Mouse (Mus musculus): ENCODE measurements at regions not wholly inside any gene's neighbourhood (a gene's known extent, or its start where the extent isn't known, plus 50 kb on each side); places are given as distances from the start of the nearest gene placed in this dataset.

- 71% methylated on average over 4 of the region's 4 CpGs for WGBS
- Histone ChIP-seq H3K4me1 (ENCODE audit: control insufficient read depth, insufficient read depth, low read depth, low read length) (no peaks in the 10 kb centered on the region), H3K9me3 (ENCODE audit: control insufficient read depth, low read length) (no peaks in the 10 kb centered on the region), H3K4me3 (ENCODE audit: low read length) (no peak overlapping the region), H3K4me2 (ENCODE audit: low read length) (no peak overlapping the region), H3K36me3 (ENCODE audit: control insufficient read depth, insufficient read depth, low read length) (no peaks in the 10 kb centered on the region), H3K9ac (ENCODE audit: low read depth, low read length) (no peak overlapping the region), H3K27ac (ENCODE audit: low read depth, low read length) (no peak overlapping the region), H3K27me3 (replicated peaks; ENCODE audit: control insufficient read depth, insufficient read depth, low read length) (no peaks in the 10 kb centered on the region)
- ATAC-seq, result peak; percentile 70
Measured at GRCm38 (mm10) chr5:41370356-41370755, 337.6 kb downstream of the Rab28 start.

GRCm38 (mm10) chr5:41369907-41370306 lies 338.1 kb downstream of the Rab28 start:
- H3K36me3 ChIP-seq (ENCODE audit: control insufficient read depth, insufficient read depth, low read length), result no peaks in the 10 kb centered on the region
- H3K4me3 ChIP-seq (ENCODE audit: low read length), result no peak overlapping the region
- H3K4me2 ChIP-seq (ENCODE audit: low read length), result no peak overlapping the region
- H3K4me1 ChIP-seq (ENCODE audit: control insufficient read depth, insufficient read depth, low read depth, low read length), result no peaks in the 10 kb centered on the region
- ATAC-seq, result no peak
- H3K27ac ChIP-seq (ENCODE audit: low read depth, low read length), result no peak overlapping the region
- no peaks in the 10 kb centered on the region for H3K27me3 ChIP-seq (replicated peaks; ENCODE audit: control insufficient read depth, insufficient read depth, low read length)
- H3K9ac ChIP-seq (ENCODE audit: low read depth, low read length), result no peak overlapping the region
- H3K9me3 ChIP-seq (ENCODE audit: control insufficient read depth, low read length), result no peaks in the 10 kb centered on the region
- WGBS, result 73% methylated on average over 3 of the region's 3 CpGs

GRCm38 (mm10) chr5:41365883-41366282 lies 342.1 kb downstream of the Rab28 start:
- 86% methylated on average over 4 of the region's 4 CpGs for WGBS
- no peaks in the 10 kb centered on the region for H3K9me3 ChIP-seq (ENCODE audit: control insufficient read depth, low read length)
- H3K27ac ChIP-seq (ENCODE audit: low read depth, low read length), result no peak overlapping the region
- ATAC-seq, result no peak
- no peaks in the 10 kb centered on the region for H3K36me3 ChIP-seq (ENCODE audit: control insufficient read depth, insufficient read depth, low read length)
- no peak overlapping the region for H3K4me2 ChIP-seq (ENCODE audit: low read length)
- H3K4me3 ChIP-seq (ENCODE audit: low read length), result no peak overlapping the region
- no peaks in the 10 kb centered on the region for H3K4me1 ChIP-seq (ENCODE audit: control insufficient read depth, insufficient read depth, low read depth, low read length)
- no peak overlapping the region for H3K9ac ChIP-seq (ENCODE audit: low read depth, low read length)
- no peaks in the 10 kb centered on the region for H3K27me3 ChIP-seq (replicated peaks; ENCODE audit: control insufficient read depth, insufficient read depth, low read length)

GRCm38 (mm10) chr5:41348410-41348821 lies 359.5 kb downstream of the Rab28 start:
- Histone ChIP-seq H3K27me3 (replicated peaks; ENCODE audit: control insufficient read depth, insufficient read depth, low read length) (no peaks in the 10 kb centered on the region), H3K4me1 (ENCODE audit: control insufficient read depth, insufficient read depth, low read depth, low read length) (no peaks in the 10 kb centered on the region), H3K4me2 (ENCODE audit: low read length) (no peak overlapping the region), H3K9ac (ENCODE audit: low read depth, low read length) (no peak overlapping the region), H3K36me3 (ENCODE audit: control insufficient read depth, insufficient read depth, low read length) (no peaks in the 10 kb centered on the region), H3K27ac (ENCODE audit: low read depth, low read length) (no peak overlapping the region), H3K9me3 (ENCODE audit: control insufficient read depth, low read length) (no peaks in the 10 kb centered on the region), H3K4me3 (ENCODE audit: low read length) (no peak overlapping the region)
- no peak for ATAC-seq
- 57% methylated on average over 2 of the region's 2 CpGs for WGBS

GRCm38 (mm10) chr5:41347416-41347815 lies 360.5 kb downstream of the Rab28 start:
- ATAC-seq, result no peak
- H3K36me3 ChIP-seq (ENCODE audit: control insufficient read depth, insufficient read depth, low read length), result no peaks in the 10 kb centered on the region
- H3K4me1 ChIP-seq (ENCODE audit: control insufficient read depth, insufficient read depth, low read depth, low read length), result no peaks in the 10 kb centered on the region
- WGBS, result 72% methylated on average over 3 of the region's 3 CpGs
- H3K27ac ChIP-seq (ENCODE audit: low read depth, low read length), result no peak overlapping the region
- no peaks in the 10 kb centered on the region for H3K27me3 ChIP-seq (replicated peaks; ENCODE audit: control insufficient read depth, insufficient read depth, low read length)
- no peak overlapping the region for H3K4me3 ChIP-seq (ENCODE audit: low read length)
- no peak overlapping the region for H3K4me2 ChIP-seq (ENCODE audit: low read length)
- H3K9me3 ChIP-seq (ENCODE audit: control insufficient read depth, low read length), result no peaks in the 10 kb centered on the region
- H3K9ac ChIP-seq (ENCODE audit: low read depth, low read length), result no peak overlapping the region

GRCm38 (mm10) chr5:41340581-41340980 lies 367.4 kb downstream of the Rab28 start:
- H3K9ac ChIP-seq (ENCODE audit: low read depth, low read length), result no peak overlapping the region
- ATAC-seq, result no peak
- no peaks in the 10 kb centered on the region for H3K27me3 ChIP-seq (replicated peaks; ENCODE audit: control insufficient read depth, insufficient read depth, low read length)
- 90% methylated on average over 1 of the region's 1 CpGs for WGBS
- no peak overlapping the region for H3K4me3 ChIP-seq (ENCODE audit: low read length)
- H3K36me3 ChIP-seq (ENCODE audit: control insufficient read depth, insufficient read depth, low read length), result no peaks in the 10 kb centered on the region
- no peak overlapping the region for H3K27ac ChIP-seq (ENCODE audit: low read depth, low read length)
- no peaks in the 10 kb centered on the region for H3K9me3 ChIP-seq (ENCODE audit: control insufficient read depth, low read length)
- no peak overlapping the region for H3K4me2 ChIP-seq (ENCODE audit: low read length)
- no peaks in the 10 kb centered on the region for H3K4me1 ChIP-seq (ENCODE audit: control insufficient read depth, insufficient read depth, low read depth, low read length)

- no peaks in the 10 kb centered on the region for H3K27me3 ChIP-seq (replicated peaks; ENCODE audit: control insufficient read depth, insufficient read depth, low read length)
- H3K27ac ChIP-seq (ENCODE audit: low read depth, low read length), result no peak overlapping the region
- no peaks in the 10 kb centered on the region for H3K9me3 ChIP-seq (ENCODE audit: control insufficient read depth, low read length)
- WGBS, result 74% methylated on average over 1 of the region's 1 CpGs
- no peaks in the 10 kb centered on the region for H3K36me3 ChIP-seq (ENCODE audit: control insufficient read depth, insufficient read depth, low read length)
- no peak for ATAC-seq
- no peak overlapping the region for H3K4me3 ChIP-seq (ENCODE audit: low read length)
- H3K9ac ChIP-seq (ENCODE audit: low read depth, low read length), result no peak overlapping the region
- no peak overlapping the region for H3K4me2 ChIP-seq (ENCODE audit: low read length)
- no peaks in the 10 kb centered on the region for H3K4me1 ChIP-seq (ENCODE audit: control insufficient read depth, insufficient read depth, low read depth, low read length)
Measured at GRCm38 (mm10) chr5:41296440-41296839, 411.5 kb downstream of the Rab28 start.

- no peaks in the 10 kb centered on the region for H3K9me3 ChIP-seq (ENCODE audit: control insufficient read depth, low read length)
- H3K36me3 ChIP-seq (ENCODE audit: control insufficient read depth, insufficient read depth, low read length), result no peaks in the 10 kb centered on the region
- no peaks in the 10 kb centered on the region for H3K4me1 ChIP-seq (ENCODE audit: control insufficient read depth, insufficient read depth, low read depth, low read length)
- no peak for ATAC-seq
- H3K4me2 ChIP-seq (ENCODE audit: low read length), result no peak overlapping the region
- no peak overlapping the region for H3K4me3 ChIP-seq (ENCODE audit: low read length)
- H3K27me3 ChIP-seq (replicated peaks; ENCODE audit: control insufficient read depth, insufficient read depth, low read length), result no peaks in the 10 kb centered on the region
- H3K27ac ChIP-seq (ENCODE audit: low read depth, low read length), result no peak overlapping the region
- H3K9ac ChIP-seq (ENCODE audit: low read depth, low read length), result no peak overlapping the region
Measured at GRCm38 (mm10) chr5:41266731-41267130, 441.2 kb downstream of the Rab28 start.

- WGBS, result 64% methylated on average over 2 of the region's 2 CpGs
Measured at GRCm38 (mm10) chr5:41266317-41266716, 441.6 kb downstream of the Rab28 start.

GRCm38 (mm10) chr5:41261654-41262237 lies 446.2 kb downstream of the Rab28 start:
- 72% methylated on average over 5 of the region's 5 CpGs for WGBS
- no peak overlapping the region for H3K4me2 ChIP-seq (ENCODE audit: low read length)
- H3K27me3 ChIP-seq (replicated peaks; ENCODE audit: control insufficient read depth, insufficient read depth, low read length), result no peaks in the 10 kb centered on the region
- no peaks in the 10 kb centered on the region for H3K9me3 ChIP-seq (ENCODE audit: control insufficient read depth, low read length)
- no peak overlapping the region for H3K9ac ChIP-seq (ENCODE audit: low read depth, low read length)
- H3K4me3 ChIP-seq (ENCODE audit: low read length), result no peak overlapping the region
- ATAC-seq, result no peak
- no peaks in the 10 kb centered on the region for H3K36me3 ChIP-seq (ENCODE audit: control insufficient read depth, insufficient read depth, low read length)
- H3K27ac ChIP-seq (ENCODE audit: low read depth, low read length), result no peak overlapping the region
- H3K4me1 ChIP-seq (ENCODE audit: control insufficient read depth, insufficient read depth, low read depth, low read length), result no peaks in the 10 kb centered on the region

More at GRCm38 (mm10) chr5:41266317-41266716, 441.6 kb downstream of the Rab28 start:
- Histone ChIP-seq H3K36me3 (ENCODE audit: control insufficient read depth, insufficient read depth, low read length) (no peaks in the 10 kb centered on the region), H3K4me3 (ENCODE audit: low read length) (no peak overlapping the region), H3K4me2 (ENCODE audit: low read length) (no peak overlapping the region), H3K9ac (ENCODE audit: low read depth, low read length) (no peak overlapping the region), H3K27ac (ENCODE audit: low read depth, low read length) (no peak overlapping the region), H3K4me1 (ENCODE audit: control insufficient read depth, insufficient read depth, low read depth, low read length) (no peaks in the 10 kb centered on the region), H3K27me3 (replicated peaks; ENCODE audit: control insufficient read depth, insufficient read depth, low read length) (no peaks in the 10 kb centered on the region), H3K9me3 (ENCODE audit: control insufficient read depth, low read length) (no peaks in the 10 kb centered on the region)
- ATAC-seq, result no peak
